Mouse (Mus musculus) embryonic fibroblast, embryonic 13.5 days (primary cell): ENCODE results near the gene Slc25a13.

Source experiments
- CTCF ChIP-seq: IDR thresholded peaks from 2 replicates; pipeline ENCODE4 v1.5.1; 2011; ENCODE audit warnings: mild to moderate bottlenecking, control low read depth, low read length, moderate library complexity, borderline replicate concordance; ENCODE audit not compliant: insufficient read depth
- POLR2A ChIP-seq: IDR thresholded peaks from 2 replicates; pipeline ENCODE4 v1.6.1; 2011; ENCODE audit warnings: low read depth, mild to moderate bottlenecking, control low read depth, low read length, moderate library complexity

- no peak for TF ChIP-seq POLR2A
- TF ChIP-seq CTCF = no peak
Measured at GRCm38 (mm10) chr6:6145412-6145811, 71.6 kb downstream of the Slc25a13 start.
